Mouse (Mus musculus) G1E (cell line): ENCODE data around the gene Adsl. TPM values are rescaled to one million over a fixed set of nuclear protein-coding genes. Genes with fewer than 3 reads are reported as not detected.
"Not testable (repeated sequence)": the region's sequence is repeated elsewhere in the genome, so short reads cannot be mapped to it uniquely, and the experiment has no call there.

Experiments used
- ATAC-seq: 2 replicates; pipeline ENCODE4 v1.8.0; 2016; ENCODE audit warnings: mild to moderate bottlenecking; ENCODE audit not compliant: insufficient number of reproducible peaks, poor library complexity, low FRiP score, severe bottlenecking; ENCODE audit errors: extremely low read depth
- DNase-seq: peaks from one replicate; pipeline ENCODE4 v3.0.0; 2012; ENCODE audit warnings: low spot score
- H3K27me3 ChIP-seq: 2 replicates; pipeline ENCODE4 v1.6.1; 2012; ENCODE audit warnings: mild to moderate bottlenecking, low read length, inconsistent platforms; ENCODE audit not compliant: insufficient read depth
- H3K36me3 ChIP-seq: replicated peaks from 2 replicates; pipeline ENCODE3; 2012; ENCODE audit warnings: mild to moderate bottlenecking, inconsistent platforms
- H3K4me1 ChIP-seq: 2 replicates; pipeline ENCODE4 v1.6.1; 2012; ENCODE audit warnings: low read depth, low read length, inconsistent platforms, mixed read lengths; ENCODE audit not compliant: insufficient read depth
- H3K4me3 ChIP-seq: 2 replicates; pipeline ENCODE4 v1.5.1; 2012; ENCODE audit warnings: low read depth, mild to moderate bottlenecking, inconsistent platforms, low read length, moderate library complexity, mixed read lengths
- H3K9me3 ChIP-seq: replicated peaks from 2 replicates; pipeline ENCODE4 v1.6.1; 2012; ENCODE audit warnings: inconsistent platforms
- CTCF ChIP-seq: IDR thresholded peaks from 2 replicates; pipeline ENCODE4 v1.5.1; 2012; ENCODE audit warnings: low read depth, low read length, inconsistent platforms, mixed read lengths
- GATA1 ChIP-seq: IDR thresholded peaks from 2 replicates; pipeline ENCODE4 v1.6.1; 2012; ENCODE audit warnings: borderline replicate concordance, low read length, inconsistent platforms, mixed read lengths
- GATA2 ChIP-seq: IDR thresholded peaks from 2 replicates; pipeline ENCODE4 v1.6.1; 2012; ENCODE audit warnings: low read depth, low read length, inconsistent platforms, borderline replicate concordance
- POLR2AphosphoS5 ChIP-seq: IDR thresholded peaks from 2 replicates; pipeline ENCODE4 v1.6.1; 2012; ENCODE audit warnings: low read depth, low read length, inconsistent platforms; ENCODE audit not compliant: insufficient replicate concordance
- TAL1 ChIP-seq: conservative IDR thresholded peaks from 2 replicates; pipeline ENCODE4 v1.6.1; 2012; ENCODE audit warnings: low read depth, low read length, inconsistent platforms, mixed read lengths
- polyA plus RNA-seq: library from polyadenylated mRNA; stranded (reverse); fragments of >175 nt; gene quantifications from 2 replicates; pipeline ENCODE4 v1.2.3, GENCODE M21; 2012
- total RNA-seq, 2 experiments: library from RNA; stranded (forward) in 1 of 2; stranded (reverse) in 1 of 2; fragments of 200-1000 nt in 1 of 2; fragments of >200 nt in 1 of 2; fragmentation: Nextera tagmentation in 1 of 2; gene quantifications; 2 replicates each; pipeline ENCODE4 v1.2.3; 2014 to 2017

The Adsl gene
- total RNA-seq (2014; fragmentation: Nextera tagmentation) = 91.9 and 112 TPM in 2 replicates
- total RNA-seq (2017) = 174 and 221 TPM in 2 replicates
- polyA plus RNA-seq = 57.9 and 79.0 TPM in 2 replicates

- Histone ChIP-seq H3K4me3 (peak within 1 kb of the TSS; percentile 92), H3K36me3 (peaks cover 39% of the 10 kb centered on the region), H3K4me1 (peaks cover 47% of the 10 kb centered on the region), H3K27me3 (no peaks in the 10 kb centered on the region), H3K9me3 (no peaks in the 10 kb centered on the region)
- TF ChIP-seq TAL1 = no peak
- peak; percentile 98 for TF ChIP-seq CTCF
- DNase-seq (peak; percentile 88), ATAC-seq (peak; percentile 80)
Observed at GRCm38 (mm10) chr15:80948145-80949135, at the start of gene Adsl. TSS of gene Adsl (plus strand) at chr15:80948490.

DNA sequence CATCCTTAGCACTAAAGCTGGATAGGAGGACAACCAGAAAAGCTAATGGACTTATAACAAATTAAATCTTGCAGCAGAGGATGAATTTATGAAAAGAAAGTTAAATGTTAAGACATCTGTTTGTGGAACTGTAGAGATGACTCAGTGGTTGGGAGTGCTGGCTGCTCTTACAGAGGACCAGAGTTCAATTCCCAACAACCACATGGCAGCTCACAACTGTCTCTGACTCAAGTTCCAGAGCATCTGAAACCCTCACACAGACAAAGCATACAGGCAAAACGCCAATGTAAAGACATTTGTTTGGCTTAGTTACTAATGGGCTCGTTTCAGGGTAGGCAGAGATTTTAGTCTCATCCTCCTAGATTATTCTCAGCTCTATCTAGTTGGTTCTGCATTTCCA, 48.5 kb upstream of the Adsl start:
- Histone ChIP-seq H3K4me3 (no peak overlapping the region), H3K9me3 (no peaks in the 10 kb centered on the region), H3K27me3 (no peaks in the 10 kb centered on the region), H3K4me1 (peaks cover 9% of the 10 kb centered on the region), H3K36me3 (peaks cover 90% of the 10 kb centered on the region)
- TF ChIP-seq POLR2AphosphoS5 = no peak
- TF ChIP-seq GATA1 = no peak
- no peak for TF ChIP-seq TAL1
- no peak for TF ChIP-seq CTCF
- no peak for TF ChIP-seq GATA2
- DNase-seq = no peak
- ATAC-seq = no peak

DNA sequence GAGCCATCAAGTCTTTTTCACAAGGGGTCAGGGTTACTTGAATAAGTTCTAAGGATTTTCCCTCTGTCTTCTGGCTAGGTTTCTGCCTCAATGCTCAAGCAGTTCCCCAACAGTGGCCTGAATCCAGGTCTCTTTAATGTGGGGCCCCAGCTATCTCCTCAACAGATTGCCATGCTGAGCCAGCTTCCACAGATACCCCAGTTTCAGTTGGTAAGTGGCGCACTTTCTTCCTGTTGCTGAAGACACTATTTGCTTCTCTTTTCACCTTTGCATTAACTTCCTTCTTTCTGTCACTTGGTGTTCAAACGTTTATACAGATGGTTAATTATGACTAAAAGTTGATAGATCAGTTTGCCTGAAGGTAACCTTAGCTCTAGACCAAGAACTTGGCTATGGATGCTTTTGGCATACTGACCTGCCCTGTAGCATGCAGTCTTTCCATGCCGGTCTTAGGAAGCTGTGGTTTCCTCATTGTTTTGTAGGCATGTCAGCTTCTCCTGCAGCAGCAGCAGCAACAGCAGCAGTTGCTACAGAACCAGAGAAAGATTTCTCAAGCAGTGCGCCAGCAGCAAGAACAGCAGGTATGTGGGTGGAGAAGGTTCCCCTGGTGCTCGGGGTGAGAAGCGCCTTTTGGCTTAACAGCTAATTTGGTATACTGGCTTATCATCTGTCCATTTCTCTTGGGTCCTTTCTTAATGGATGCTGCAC, 46.3 kb upstream of the Adsl start:
- DNase-seq (no peak), ATAC-seq (no peak)
- Histone ChIP-seq H3K4me1 (peaks cover 9% of the 10 kb centered on the region), H3K27me3 (no peaks in the 10 kb centered on the region), H3K4me3 (no peak overlapping the region), H3K36me3 (peaks cover 89% of the 10 kb centered on the region), H3K9me3 (no peaks in the 10 kb centered on the region)
- TF ChIP-seq GATA1 = no peak
- no peak for TF ChIP-seq CTCF
- TF ChIP-seq TAL1 = no peak
- TF ChIP-seq POLR2AphosphoS5 = no peak

DNA sequence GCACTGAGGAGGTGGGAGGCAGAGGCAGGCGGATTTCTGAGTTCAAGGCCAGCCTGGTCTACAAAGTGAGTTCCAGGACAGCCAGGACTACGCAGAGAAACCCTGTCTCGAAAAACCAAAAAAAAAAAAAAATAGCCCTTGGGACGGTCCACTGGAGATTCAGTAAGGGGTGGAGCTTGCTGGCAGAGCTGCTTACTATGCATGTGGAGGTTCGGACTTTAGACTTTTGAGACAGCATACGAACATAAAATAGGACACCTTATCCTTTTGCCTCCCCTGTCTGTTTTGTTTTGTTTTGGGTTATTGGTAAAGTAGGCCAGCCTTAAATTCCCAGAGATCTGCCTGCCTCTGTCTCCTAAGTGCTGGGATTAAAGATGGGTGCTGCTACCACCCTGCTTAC, 43.5 kb upstream of the Adsl start:
- H3K9me3 ChIP-seq, H3K27me3 ChIP-seq, ATAC-seq, DNase-seq, H3K4me3 ChIP-seq: not testable (repeated sequence)
- peaks cover 21% of the 10 kb centered on the region for H3K4me1 ChIP-seq
- H3K36me3 ChIP-seq = peaks cover 71% of the 10 kb centered on the region

DNA sequence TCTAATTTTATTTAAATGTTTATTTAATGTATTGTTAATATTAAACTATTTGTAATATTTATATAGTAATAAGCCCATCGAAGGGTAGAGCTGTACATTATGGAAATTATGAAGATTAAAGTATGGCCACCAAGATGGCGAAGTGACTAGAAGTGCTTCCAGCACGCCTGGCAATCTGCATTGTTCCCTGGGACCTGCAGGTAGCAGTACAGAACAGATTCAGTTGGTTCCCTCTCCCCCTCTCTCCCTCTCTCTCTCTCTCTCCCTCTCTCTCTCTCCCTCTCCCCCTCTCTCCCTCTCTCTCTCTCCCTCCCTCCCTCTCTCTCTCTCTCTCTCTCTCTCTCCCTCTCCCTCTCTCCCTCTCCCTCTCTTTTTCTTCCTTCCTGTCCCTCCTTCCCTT, 38.1 kb upstream of the Adsl start:
- TF ChIP-seq CTCF (no peak), GATA2 (no peak), POLR2AphosphoS5 (no peak), GATA1 (no peak), TAL1 (no peak)
- DNase-seq (no peak), ATAC-seq (no peak)
- Histone ChIP-seq H3K36me3 (peaks cover 60% of the 10 kb centered on the region), H3K4me3 (no peak overlapping the region; the same call in 1 of the 2 replicates), H3K27me3 (no peaks in the 10 kb centered on the region), H3K9me3 (no peaks in the 10 kb centered on the region), H3K4me1 (peaks cover 45% of the 10 kb centered on the region)

GRCm38 (mm10) chr15:80910790-80911531, 37.3 kb upstream of the Adsl start:
- Histone ChIP-seq H3K9me3 (no peaks in the 10 kb centered on the region), H3K4me3 (peak overlapping the region; percentile 62; the same call in 1 of the 2 replicates), H3K4me1 (peaks cover 45% of the 10 kb centered on the region), H3K27me3 (no peaks in the 10 kb centered on the region), H3K36me3 (peaks cover 59% of the 10 kb centered on the region)
- ATAC-seq (peak; percentile 92), DNase-seq (peak; percentile 38)
- TF ChIP-seq TAL1 (peak; percentile 73), GATA2 (no peak)
